Mouse (Mus musculus): ENCODE results near the gene Ate1.
"Not testable (repeated sequence)": the region's sequence is repeated elsewhere in the genome, so short reads cannot be mapped to it uniquely, and the experiment has no call there.

Ate1 gene

DNA sequence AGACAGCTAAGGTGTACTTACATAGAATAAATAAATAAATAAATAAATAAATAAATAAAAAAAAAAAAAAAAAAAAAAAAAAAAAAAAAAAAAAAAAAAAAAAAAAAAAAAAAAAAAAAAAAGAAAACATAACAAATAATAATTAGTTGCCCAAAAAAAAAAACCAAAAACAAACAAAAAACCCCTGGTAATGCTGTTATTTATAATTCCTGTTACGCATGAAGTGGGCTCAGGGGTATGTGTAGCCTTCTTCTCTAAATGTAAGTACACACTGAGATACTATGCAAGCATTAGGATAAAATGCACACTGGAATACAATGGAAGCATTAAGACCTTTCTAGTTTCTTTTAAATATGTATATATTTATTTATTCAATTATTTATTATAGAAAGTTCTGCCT lies 130.1 kb downstream of the Ate1 start:
- not testable (repeated sequence) for DNase-seq

DNA sequence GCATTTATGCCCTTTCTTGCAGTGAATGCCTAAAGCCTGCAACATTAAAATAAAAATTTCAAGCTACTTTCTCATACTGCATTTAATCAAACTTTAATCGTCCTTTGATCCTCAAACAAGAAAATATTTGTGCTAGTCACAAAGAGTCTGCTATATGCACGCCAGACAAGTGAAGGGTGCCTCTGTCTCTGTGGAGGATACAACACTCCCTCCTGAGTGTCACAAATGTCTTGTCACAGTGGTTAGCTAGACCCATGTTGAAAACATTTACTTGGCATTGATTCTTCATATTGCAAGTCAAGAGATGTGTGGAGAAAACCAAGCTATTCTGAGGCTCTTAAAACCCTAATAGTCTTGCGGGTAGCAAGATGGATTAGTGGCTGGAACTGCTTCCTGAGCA lies 133.9 kb downstream of the Ate1 start:
- DNase-seq: no peak

DNA sequence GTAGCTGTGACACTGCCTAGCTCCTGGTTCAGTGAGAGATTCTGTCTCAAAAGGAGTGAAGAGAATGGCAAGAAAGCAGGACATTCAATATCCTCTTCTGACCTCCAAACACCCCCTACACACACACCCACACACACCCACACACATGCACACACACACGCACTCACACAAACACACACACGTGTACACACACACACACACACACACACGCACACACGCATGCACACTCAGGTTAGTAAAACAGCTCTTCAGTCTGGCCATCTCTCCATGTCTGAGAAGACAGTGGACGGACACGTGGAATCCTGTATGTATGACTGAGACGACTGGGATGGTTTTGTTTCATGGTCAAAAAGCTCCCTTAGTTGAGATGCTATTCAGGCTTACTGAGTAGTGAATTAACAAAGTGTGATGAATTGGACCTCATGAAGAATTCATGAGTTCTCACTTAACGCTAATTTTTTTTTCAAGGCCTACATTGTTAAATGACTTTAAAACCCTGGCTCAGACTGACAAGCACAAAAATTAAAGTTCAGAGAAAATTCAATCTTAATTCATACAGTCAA lies 134.4 kb downstream of the Ate1 start:
- DNase-seq: no peak

DNA sequence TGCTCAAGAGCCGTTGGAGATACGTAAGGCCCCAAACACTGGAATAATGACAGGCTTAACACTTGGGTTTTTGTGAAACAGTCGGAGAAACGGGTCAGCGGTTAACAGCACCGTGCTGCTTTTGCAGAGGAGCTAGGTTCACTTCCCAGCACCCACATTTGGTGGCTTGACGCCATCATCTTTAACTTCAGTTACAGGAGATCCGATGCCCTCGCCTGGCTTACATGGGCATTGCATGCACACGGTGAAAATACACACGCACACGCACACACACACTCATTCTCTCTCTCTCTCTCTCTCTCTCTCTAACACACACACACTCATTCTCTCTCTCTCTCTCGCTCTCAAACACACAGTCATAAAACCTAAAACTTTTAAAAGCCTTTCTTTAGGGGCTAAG lies 138.0 kb downstream of the Ate1 start:
- DNase-seq: no peak

DNA sequence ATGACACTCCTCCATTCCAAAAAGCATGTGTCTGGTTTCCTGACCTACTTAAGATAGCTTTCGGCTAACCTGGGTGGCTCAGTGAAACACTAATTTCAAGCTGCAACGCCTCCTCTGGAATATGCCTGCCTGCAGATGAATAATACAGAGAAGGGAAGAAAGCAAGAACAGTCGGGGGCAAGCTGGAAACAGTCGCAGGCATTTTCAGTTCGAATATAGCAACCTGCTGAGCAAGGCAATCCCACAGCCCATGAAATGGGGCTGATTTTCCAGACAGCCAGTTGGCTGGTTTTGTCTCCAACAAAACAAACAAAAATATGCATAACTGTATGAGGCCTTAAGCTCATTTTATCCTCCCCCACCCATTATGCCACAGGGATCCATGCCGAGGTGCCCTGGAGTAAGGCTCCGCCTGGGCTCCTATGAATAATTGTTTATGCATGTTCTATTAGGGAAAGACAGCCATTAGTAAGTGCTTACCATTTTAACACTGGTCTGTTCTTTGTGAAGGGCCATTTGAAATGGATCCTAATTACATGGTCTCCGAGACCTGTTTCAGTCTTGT lies 138.7 kb downstream of the Ate1 start:
- DNase-seq: no peak

DNA sequence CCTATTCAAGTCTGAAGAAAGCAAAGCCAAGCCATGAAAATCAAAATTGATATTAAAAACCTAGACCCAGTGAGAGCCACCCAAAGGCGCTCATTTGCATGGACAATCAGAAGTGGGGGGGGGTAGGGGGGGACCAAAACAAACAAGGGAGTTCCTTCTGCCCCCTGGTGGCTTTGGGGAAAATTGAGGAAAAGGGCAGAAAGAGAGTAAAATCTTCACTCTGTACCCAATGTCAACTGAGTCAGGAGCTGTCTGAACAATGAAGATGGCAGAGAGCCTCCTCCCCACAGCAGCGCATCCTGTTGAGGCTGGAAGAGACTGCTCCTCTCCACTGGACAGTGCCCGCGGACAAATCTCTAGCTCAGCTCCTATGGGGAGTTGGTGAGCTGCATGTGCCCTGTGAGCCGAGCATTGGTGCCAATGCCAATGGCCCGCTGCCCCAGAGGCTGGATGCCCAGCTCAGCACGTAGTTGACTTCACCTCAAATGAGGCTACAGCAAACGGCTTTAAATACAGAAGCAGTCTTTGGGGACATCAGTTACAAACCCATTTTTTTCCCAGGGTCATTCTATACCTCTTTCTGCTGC lies 139.3 kb downstream of the Ate1 start:
- no peak for DNase-seq

DNA sequence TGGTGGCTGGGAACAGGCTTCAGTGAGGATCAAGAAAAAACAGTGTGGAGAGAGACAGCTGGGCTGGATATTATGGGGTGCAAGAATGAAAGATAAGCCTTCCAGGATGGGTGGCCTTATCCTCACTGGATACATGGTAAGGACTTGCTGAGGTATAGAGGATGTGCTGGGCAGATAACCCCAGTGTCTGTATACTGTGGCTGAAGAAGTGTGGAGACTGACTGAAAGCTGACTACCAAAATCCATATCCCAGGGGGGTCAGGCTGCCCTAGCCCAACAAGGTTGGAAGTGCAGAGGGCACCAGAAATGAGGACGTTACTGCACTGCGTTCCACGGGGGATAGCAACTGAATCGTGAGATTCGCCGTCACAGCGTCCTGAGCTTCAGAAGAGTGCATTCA lies 139.8 kb downstream of the Ate1 start:
- DNase-seq: no peak

DNA sequence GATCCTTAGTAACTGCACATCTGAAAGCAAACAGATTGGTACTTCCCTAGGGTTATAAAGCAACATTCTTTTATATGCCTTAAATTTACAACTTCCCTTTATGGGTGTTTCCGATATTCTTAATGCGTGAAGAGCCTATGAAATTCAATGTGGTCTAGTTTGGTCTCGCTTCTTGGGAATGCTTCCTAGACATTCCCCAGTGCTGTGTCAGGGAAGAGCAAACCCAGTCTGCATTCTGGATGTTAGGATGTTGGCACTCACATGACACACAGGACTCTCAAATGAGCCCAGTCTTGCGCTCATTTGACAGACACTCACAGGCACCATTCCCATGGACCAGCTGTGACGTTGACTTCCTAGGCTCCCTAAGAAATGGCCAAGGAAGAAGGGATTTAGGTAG lies 140.3 kb downstream of the Ate1 start:
- no peak for DNase-seq

DNA sequence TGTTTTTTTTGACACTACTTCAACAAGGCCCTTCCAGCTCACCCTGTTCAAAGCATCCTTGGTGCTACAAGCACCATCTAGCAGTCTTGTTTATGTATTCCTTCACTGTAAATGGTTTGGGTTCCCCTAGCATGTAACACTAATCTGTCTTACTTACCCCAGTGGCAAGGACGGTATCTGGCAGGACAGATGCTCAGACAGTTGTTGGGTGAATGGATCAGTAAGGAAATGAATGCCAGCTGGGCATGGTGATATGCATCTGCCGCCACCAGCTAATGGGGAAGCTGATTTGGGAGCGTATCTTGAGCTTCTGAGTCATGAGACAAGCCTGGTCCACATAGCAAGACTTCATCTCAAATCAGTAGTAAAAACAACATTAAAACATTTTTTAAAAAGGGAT lies 141.9 kb downstream of the Ate1 start:
- no peak for DNase-seq

DNA sequence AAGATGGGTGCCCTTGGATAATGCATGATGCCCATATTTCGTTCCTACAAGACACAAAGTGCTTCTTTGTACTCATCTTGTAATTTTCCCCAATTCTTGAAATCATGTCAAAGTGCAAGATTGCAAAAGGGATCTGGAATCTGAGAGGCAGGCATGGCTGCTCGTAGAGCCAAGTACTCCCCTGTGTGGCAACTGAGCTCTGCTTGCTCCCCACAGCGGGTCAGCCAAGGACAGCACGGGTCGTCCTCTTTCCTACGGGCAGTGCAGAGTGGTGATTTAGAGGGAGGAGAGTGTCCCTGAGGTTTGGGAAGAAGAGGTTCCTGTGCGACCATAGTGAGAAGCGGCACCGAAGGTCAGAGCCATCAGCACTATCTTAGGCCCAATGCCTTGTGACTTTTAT lies 145.9 kb downstream of the Ate1 start:
- no peak for DNase-seq

DNA sequence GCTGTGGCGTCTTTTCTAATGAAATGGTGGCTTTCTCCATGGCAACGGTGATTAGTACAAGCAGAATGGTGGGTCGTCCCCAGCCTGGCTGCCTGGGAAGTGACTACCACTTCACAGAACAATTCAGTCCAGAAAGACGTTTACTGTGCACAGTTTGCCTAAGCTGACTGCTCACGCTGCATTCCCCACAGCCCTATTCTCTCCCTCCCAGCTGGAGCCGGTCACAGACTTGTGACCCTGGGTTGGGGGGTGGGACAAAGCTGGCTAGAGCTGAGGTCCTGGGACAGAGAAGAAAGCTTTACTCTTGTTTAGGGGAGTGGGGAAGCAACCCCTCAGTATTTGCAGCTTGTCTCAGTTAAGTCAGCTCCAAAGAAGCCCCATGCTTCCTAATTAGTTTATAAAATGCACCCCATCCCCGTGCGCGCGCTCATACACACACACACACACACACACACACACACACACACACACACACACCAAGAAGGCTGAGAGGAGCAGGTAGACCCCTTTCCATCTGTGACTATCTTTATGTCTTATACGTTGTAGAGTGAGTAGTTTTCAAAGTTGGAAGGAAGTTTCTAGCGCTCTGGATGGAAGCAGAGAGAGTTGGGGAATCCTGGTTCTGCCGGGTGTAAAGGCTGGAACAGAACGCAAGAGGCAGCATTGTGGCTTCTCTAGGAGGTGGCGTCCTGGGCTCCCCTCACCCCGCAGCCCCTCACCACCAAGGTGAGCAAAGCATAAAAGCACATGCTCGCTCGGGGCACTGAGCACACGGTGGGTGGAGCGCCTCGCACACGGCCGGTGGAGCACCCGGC lies 151.1 kb downstream of the Ate1 start:
- DNase-seq: no peak

DNA sequence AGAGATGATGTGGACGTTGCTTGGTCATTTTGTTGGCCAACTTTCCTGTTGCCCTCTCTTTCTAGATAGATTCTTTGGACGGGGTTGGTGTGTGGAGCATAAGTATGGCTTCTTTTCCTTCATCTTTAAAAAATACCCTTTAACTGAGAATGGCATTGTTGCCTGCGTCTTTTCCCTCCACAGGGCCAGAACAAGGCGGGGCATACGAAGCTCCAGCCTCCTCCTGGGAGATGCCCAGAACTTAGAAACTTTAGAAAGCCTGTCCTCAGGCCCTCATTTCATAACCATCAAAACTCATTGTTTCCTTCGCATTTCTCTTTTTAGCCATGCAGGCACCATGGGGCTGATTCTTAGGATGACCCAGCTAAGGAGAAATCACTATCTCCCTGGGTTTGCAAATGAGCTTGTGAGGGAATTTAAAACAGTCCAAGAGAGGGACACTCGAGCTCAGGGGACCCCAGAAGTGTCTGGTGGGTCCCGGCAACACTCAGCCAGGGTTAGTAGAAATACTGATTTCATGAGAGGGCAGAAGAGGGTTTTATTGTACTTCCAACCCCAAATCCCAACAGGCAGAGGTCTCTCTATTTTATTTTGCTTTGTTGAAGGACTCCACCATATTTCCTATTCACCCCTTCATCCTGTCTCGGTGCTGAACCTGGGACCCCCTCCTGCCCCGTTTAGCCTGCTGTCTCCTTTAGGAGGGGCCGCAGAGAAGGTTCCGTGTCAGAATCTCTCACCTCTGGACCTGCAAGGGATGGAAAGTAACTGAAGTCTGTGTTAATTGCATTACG lies 151.9 kb downstream of the Ate1 start:
- no peak for DNase-seq

DNA sequence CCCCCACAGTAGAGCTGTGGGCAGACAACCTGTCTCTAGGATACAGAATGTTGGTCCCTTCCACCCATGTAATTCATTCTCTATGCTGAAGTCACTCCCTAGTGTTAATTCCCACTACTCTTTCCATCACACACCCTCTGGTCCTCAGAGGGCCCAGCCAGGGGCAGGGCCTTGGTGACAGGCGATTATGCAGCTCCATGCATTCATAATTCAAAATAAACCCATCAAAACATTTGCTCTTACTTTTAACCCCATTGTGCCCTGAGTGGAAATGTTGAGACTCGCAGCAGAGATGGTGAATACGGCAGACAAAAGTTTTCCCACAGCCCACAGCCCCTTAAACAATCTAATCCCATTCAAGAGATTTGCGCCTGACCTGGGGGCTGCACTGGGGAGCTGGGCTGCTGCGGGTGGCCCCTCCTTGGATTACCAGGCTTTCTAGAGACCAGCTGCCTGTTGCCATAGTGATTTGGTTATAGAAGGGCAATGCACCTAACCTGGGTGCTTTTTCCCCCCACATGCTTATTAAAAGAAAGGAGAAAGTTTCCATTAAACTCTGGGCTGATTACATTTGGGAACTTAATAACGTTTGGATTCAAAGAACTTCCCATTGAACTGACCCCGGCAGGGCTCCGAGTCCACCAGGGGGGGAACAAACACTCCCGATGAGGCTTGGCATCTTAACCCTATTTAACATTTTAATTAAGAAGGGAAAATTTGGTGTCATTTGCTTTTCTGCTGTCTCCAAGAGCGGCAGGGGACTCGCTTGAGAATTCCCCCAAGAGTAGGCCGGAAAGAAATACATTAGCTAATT lies 152.7 kb downstream of the Ate1 start:
- no peak for DNase-seq

DNA sequence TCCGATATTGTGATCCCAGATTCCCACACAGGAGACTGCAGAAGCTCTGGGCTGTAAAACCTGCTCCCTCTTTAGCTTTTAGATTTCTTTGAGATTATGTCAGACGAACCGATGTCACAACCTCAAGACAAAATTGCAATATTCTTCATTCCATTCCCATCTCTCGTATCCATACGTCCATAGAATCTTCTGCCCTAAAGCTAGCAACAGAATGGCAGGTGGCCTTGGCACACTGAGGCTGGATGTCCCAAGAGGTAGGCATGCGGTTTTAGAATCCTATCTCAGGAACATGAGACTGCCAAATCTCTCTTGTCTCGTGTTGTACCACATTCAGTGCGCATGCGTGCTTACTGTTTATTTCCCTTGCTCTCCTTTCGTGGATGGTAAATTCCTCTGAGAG lies 154.5 kb downstream of the Ate1 start:
- DNase-seq: no peak
